Mouse (Mus musculus) gastrocnemius, postnatal 4 days (tissue): Measurements from ENCODE around the gene Ptpro. TPM values are rescaled to one million over a fixed set of nuclear protein-coding genes. Genes with fewer than 3 reads are reported as not detected.

Experiments used
- DNase-seq, 2 experiments: peaks; one replicate each; pipeline ENCODE4 v3.0.0; 2021 to 2022; ENCODE audit warnings: low spot score in 2 of 2, mixed read lengths in 2 of 2
- total RNA-seq, 2 experiments: library from RNA; stranded (reverse); gene quantifications; 2 replicates each; pipeline ENCODE4 v1.2.3; 2021

The Ptpro gene
- total RNA-seq, 2 experiments from 2014 or later = 2.5 to 3.0 TPM

DNA sequence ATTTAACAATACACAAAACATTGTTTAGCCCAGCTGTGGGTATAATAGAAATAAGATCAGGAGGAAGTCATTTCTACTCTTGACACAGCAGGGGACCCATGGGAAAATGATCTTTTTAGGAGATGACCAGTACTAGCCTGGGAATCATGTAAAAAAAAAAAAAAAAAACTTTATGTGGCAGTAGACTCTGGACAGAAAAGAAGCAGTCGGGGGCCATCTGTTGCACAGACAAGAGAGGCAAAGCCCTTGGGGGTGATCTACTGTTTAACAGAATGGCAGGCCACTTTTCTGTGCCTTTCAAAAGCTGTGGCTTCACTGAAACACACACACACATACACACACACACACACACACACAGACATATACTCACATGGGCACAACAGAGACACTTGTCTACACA lies 242.7 kb downstream of the Ptpro start:
- no peak for DNase-seq

DNA sequence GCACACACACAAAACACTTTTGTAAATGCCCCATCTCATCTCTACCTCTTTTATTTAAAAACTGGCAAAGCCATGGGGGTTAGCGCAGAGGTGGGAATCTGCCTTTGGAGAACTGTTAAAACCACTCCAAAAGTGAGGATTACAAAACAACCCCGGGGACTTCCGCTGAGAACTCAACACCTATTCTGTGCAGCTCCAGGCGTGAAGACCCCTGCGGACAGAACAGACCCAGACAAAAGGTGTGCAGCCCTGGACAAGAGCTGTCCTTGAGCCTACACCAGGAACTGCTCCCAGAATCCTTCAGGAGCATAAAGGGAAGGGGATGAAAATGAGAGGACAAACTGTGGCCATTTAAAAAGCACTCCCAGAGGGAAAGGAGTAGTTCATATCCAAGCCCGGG lies 243.1 kb downstream of the Ptpro start:
- no peak for DNase-seq

DNA sequence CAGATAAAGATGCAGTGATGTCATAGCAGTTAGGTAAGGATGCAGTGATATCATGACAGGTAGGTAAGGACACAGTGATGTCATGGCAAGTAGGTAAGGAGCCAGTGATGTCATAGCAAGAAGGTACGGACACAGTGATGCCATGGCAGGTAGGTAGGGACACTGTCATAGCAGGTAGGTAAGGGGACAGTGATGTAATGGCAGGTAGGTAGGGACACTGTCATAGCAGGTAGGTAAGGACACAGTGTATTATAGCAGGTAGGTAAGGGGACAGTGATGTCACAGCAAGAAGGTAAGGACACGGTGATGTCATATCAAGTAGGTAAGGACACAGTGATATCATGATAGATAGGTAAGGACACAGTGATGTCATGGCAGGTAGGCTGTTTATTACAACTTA lies 244.4 kb downstream of the Ptpro start:
- no peak for DNase-seq

DNA sequence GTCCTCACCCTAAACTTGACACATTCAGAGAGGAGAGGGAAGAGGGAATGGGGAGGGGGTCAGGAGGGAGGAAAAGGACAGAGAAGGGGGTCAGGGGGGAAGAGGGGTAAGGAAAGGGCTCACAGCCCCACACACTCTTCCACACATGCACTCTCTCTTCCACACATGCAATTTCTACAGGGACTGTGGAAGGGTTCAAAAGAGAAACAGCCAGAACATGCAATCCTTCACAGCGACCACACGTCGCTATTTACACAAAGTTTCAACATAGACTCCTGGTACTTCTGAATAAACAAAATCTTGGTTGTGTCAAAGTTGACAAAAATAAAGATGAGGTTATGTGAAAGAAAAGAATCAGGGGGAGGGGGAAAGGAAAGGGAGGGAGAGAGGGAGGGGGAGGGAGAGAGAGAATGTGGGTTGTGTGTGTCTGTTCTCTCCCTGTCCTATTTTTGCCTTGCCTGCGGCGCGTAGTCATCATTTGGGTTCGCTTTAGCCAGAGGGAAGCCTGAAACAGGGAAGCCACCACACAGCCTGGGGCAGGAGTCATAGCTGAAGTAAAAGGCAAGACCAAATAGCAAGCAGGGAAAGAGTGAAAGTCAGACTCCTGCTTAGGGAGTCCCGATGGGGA lies 245.2 kb downstream of the Ptpro start:
- DNase-seq = no peak

DNA sequence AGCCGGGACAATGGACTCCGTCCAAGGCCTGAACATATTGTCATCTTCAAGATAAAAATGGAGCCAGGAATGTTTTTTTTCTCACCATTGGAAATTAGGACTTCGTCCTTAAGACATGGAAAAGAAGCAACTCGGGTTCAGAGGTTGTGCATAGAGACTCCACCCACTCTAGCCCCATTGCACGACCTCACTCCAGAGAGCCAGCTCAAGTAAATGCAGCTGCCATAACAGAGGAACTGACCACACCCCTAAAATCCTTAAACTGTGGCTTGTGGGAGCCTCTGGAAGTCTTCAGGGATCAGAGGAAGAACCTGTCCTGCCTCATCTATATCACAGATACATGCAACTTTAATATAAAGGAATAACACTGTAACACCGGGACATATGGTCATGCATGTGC lies 246.7 kb downstream of the Ptpro start:
- DNase-seq = no peak

DNA sequence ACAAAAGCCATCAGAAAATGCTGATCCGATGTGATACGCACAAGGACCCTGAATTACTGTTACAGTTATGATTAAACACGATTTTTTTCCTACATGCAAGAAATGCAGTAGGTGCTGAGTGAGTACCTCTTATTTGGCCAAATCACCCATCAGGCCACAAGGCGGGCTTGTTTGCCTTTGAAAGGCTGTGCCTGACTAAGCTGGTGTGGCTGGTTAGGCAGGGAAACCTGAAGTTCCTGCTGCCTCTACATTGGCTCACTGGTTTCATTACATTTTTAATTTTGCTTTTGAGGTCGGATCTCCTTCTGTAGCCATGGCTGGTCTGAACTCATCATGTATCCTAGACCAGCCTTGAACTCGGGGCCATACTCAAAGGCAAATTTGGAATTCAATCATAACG lies 250.9 kb downstream of the Ptpro start:
- no peak for DNase-seq

GRCm38 (mm10) chr6:137503462-137503861 lies 251.3 kb downstream of the Ptpro start:
- DNase-seq = no peak

DNA sequence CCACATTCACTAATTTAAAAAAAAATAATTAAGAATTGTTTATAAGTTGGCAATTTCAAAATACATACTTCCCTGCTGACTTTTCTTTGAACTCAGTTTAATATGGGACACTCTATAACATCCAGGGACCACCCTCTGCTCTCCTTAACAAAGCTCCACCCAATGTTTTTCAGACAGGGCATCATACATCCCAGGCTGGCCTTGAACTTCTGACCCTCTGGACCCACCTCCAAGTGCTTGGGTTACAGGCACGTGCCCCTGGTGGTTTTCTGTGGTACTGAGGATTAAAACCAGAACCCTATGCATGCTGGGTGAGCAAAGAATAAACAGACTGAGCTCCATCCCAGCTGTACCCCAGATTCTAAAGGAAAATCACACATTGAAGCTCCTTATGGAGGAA lies 251.9 kb downstream of the Ptpro start:
- DNase-seq = no peak

DNA sequence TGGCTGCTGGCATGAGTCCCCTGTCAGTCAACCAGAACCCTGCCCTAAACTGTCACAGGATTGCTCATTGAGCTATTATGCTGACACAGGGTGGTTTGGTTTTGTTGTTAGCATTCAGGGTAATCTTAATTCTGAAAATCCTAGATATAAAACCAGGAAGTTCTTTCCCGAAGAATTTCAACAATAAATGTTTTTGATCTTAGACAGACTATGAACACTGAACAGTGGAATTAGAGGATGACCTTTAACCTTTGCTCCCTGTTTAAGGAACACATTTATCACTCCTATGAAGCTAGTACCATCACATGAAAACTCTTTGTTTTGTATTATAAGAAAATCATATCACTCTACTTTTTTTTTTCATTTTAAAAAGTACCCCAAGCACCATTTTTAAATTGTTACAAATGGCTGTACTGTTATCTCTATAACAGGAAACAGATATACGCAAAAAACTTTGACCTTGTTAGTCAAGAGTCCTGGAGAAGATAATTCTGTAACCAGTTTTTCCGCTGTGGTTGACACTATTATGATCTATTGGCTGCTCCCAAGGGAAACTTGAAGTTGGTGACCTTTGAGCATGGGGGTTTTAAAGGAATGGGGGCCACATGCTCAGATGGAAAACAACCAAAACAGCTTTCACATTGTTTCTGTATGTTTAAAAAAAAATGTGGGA lies 253.6 kb downstream of the Ptpro start:
- DNase-seq = no peak

- no peak for DNase-seq
Observed at GRCm38 (mm10) chr6:137506563-137506962, 254.4 kb downstream of the Ptpro start.

DNA sequence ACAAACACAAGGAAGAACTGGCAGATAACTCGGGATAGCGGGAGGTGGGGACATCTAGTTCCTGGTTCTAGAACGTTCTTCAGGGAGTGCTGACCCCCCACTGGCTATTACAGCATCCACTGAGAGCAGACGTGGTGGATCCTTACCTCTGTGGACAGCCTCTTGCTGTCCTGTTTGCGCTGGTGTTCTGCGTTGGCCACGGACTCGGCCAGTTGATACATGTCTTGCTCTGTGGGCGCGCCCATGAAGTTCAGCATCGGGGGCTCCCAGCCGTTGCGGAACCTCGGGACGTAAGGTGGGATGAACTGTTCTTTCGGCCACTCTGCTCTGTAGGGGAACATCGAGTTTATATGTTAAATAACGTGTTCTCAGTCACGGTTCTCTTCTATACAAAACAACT lies 256.8 kb downstream of the Ptpro start:
- DNase-seq = no peak

- DNase-seq = no peak
Observed at GRCm38 (mm10) chr6:137509341-137510045, 257.4 kb downstream of the Ptpro start.

DNA sequence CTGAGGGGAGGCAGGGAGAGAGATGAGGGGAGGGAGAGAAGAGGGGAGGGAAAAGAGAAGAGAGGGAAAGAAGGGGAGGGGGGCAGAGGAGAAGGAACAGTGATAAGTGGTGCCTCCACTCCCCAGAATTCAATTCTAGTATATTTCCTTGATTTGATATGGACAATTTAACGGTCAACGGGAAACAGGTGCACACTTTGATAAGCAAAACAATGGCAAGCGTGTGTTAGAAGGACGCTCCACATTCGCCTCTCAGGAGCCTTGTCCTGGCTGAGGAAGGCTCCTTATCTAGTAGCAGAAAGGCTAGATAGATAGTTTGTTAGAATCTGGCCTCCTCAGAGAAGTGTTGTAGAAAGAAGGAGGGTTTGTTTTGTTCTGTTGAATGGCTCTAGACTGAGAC lies 260.6 kb downstream of the Ptpro start:
- DNase-seq = no peak

Other genes starting within 250 kb of the Ptpro start
- 1 to 10 TPM; 6.4 to 7.4 TPM for gene Rerg, start 81.8 kb upstream of the Ptpro start, total RNA-seq